Mouse (Mus musculus) liver, embryonic 14.5 days (tissue): ENCODE measurements around the gene Xpo5.

Experiments used
- CTCF ChIP-seq: IDR thresholded peaks from 2 replicates; pipeline ENCODE4 v1.5.1; 2016; ENCODE audit warnings: antibody characterized with exemption, low read depth, control low read depth
- EP300 ChIP-seq: IDR thresholded peaks from 2 replicates; pipeline ENCODE4 v1.6.1; 2016; ENCODE audit warnings: antibody characterized with exemption, low read depth

DNA sequence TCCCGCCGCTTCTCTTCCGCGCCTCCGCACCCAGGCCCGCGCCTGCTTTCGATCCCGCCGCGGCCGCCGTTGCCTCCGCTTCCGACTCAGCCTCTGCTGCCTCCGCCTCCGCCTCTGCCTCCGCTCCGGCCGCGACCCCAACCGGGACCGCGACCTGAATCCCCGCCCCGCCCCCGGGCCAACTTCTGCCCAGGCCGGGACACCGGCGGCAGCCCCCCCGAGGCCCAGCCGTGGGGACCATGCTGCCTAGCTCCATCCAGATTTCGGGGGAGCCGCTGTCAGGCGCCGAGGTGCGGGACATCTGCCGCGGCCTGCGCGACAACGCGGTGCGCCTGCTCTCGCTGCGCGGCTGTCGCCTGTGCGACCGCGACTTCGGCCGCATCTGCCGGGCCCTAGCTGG, 51.5 kb downstream of the Xpo5 start:
- TF ChIP-seq CTCF (no peak), EP300 (no peak)
